Mouse (Mus musculus) midbrain, embryonic 14.5 days (tissue): ENCODE results near the gene Mesp2. TPM values are rescaled to one million over a fixed set of nuclear protein-coding genes. Genes with fewer than 3 reads are reported as not detected.

ENCODE experiments used
- ATAC-seq: fragments of 200-750 bp; cut with Nextera tagmentation; 2 replicates; pipeline ENCODE4 v1.8.0; 2017; ENCODE audit warnings: moderate number of reproducible peaks, moderate library complexity; ENCODE audit not compliant: low FRiP score, low TSS enrichment
- DNase-seq: peaks from one replicate; pipeline ENCODE4 v3.0.0-alpha.2; 2015
- H3K27ac ChIP-seq: fragments of 300-500 bp; sonication (generic); replicated peaks from 2 replicates; pipeline ENCODE4 v1.5.1; 2014; ENCODE audit warnings: mild to moderate bottlenecking, low read depth, low read length, moderate library complexity
- H3K27me3 ChIP-seq: fragments of 300-500 bp; sonication (generic); 2 replicates; pipeline ENCODE4 v1.6.1; 2014; ENCODE audit warnings: low read length, control low read depth, mixed read lengths; ENCODE audit not compliant: control insufficient read depth, insufficient read depth
- H3K36me3 ChIP-seq: fragments of 300-500 bp; sonication (generic); 2 replicates; pipeline ENCODE4 v1.6.1; 2014; ENCODE audit warnings: low read length, control low read depth; ENCODE audit not compliant: control insufficient read depth, insufficient read depth
- H3K4me1 ChIP-seq: fragments of 300-500 bp; sonication (generic); 2 replicates; pipeline ENCODE4 v1.6.1; 2014; ENCODE audit warnings: mild to moderate bottlenecking, antibody characterized with exemption, low read length, control low read depth; ENCODE audit not compliant: control insufficient read depth, insufficient read depth
- H3K4me2 ChIP-seq: fragments of 300-500 bp; sonication (generic); 2 replicates; pipeline ENCODE4 v1.6.1; 2014; ENCODE audit warnings: mild to moderate bottlenecking, low read length, moderate library complexity
- H3K4me3 ChIP-seq: fragments of 300-500 bp; sonication (generic); replicated peaks from 2 replicates; pipeline ENCODE4 v1.5.1; 2014; ENCODE audit warnings: low read depth, low read length
- H3K9ac ChIP-seq: fragments of 300-500 bp; sonication (generic); replicated peaks from 2 replicates; pipeline ENCODE4 v1.6.1; 2014; ENCODE audit warnings: mild to moderate bottlenecking, low read length, moderate library complexity
- H3K9me3 ChIP-seq: fragments of 300-500 bp; sonication (generic); 2 replicates; pipeline ENCODE4 v1.6.1; 2016; ENCODE audit warnings: low read length, control low read depth, mixed read lengths; ENCODE audit not compliant: control insufficient read depth
- WGBS: fragments of 180-500 bp; shearing (Covaris S2); extraction: QIAGEN DNeasy Blood & Tissue Kit; methylation state at CpG from one replicate; pipeline ENCODE4 v1.1.7; 2014; 5-methylcytosine and 5-hydroxymethylcytosine counted together
- polyA plus RNA-seq: library from polyadenylated mRNA; unstranded; fragments of >200 nt; fragmentation: Nextera tagmentation; extraction: Ambion mirVana; gene quantifications from 2 replicates; pipeline ENCODE4 v1.2.1, GENCODE M21; 2014

The Mesp2 gene
- polyA plus RNA-seq, result 1.1 and 1.8 TPM in 2 replicates

DNA sequence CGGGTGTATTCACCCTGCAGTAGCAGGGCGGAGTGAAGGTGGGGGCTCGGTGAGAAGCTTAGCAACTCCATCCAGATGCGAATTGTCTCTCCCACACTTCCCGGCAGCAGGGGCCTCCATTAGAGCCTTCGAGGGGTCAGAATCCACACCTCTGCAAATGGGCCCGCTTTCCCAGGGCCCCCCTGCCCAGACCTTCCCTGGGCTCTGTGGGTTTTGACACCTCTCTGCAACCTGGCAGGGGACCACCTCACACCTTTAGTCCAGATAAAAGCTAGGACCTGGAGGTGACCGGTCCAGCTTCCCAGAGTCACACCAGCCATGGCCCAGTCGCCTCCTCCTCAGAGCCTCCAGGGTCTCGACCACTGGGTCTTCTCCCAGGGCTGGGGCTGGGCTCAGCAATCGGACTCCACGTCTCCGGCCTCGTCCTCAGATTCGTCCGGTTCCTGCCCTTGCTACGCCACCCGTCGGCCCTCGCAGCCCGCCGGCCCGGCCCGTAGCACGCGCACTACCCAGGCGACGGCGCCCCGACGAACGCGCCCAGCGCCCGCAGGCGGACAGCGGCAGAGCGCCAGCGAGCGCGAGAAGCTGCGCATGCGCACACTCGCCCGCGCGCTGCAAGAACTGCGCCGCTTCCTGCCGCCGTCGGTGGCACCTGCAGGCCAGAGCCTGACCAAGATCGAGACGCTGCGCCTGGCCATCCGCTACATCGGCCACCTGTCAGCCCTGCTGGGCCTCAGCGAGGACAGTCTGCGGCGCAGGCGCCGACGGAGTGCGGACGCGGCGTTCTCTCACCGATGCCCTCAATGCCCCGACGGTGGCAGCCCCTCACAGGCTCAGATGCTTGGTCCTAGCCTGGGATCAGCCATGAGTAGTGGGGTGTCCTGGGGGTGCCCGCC lies at the start of gene Mesp2:
Gene Mesp2 (plus strand): TSS at position 117 of the 896 bp plus-strand sequence.
- peak; percentile 64; the same call in 1 of the 2 replicates for ATAC-seq
- Histone ChIP-seq H3K4me1 (0 out of 2 replicates have a peak, but pooled peaks cover 5% of the 10 kb centered on the region), H3K4me2 (peak within 1 kb of the TSS; percentile 63), H3K4me3 (peak within 1 kb of the TSS; percentile 32), H3K27ac (0 out of 2 replicates have a peak within 1 kb of the TSS, but pooled peaks have one; percentile 8), H3K27me3 (peaks cover 10% of the 10 kb centered on the region; the same call in 1 of the 2 replicates), H3K9me3 (no peaks in the 10 kb centered on the region), H3K9ac (peak within 1 kb of the TSS; percentile 54), H3K36me3 (no peaks in the 10 kb centered on the region)
- WGBS, result 20% methylated on average over 71 of the region's 71 CpGs
- peak; percentile 94 for DNase-seq

DNA sequence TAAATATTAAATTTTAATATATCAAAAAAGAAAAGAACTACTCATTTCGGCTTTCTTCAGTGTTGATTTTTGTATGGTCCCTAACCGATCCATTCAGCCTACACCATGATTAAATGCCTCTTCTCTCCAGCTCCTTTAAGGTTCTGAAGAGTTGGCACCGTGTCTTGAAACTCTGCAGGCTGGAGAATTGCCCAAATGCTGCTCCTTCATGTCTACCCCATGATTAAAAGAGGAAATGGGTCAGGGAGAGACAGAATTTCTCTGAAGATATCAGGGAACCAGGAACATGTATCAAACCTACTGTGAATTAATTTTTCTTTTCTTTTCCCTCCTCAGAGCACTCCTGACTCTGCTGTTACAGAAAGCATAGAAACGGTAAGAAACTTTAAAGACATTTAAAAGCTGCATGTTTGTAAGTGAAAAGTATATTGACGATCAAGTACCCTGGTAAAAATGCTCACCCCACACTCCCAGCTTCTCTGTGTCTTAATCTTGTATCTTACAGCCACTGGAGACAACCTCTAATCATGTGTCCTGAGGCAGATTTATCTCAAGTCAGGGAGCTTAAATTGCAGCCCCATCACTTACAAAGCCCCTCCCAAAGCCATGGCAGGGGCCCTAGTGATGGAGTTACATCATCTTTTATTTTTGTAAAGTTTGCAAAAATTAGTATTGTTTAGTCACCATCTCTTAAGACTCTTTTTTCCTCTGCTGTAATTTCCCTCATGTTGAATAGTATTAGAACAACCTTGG lies 49.2 kb upstream of the Mesp2 start:
- Histone ChIP-seq H3K27ac (no peak overlapping the region), H3K4me3 (no peak overlapping the region), H3K4me2 (no peak overlapping the region), H3K9me3 (no peaks in the 10 kb centered on the region), H3K9ac (no peak overlapping the region), H3K27me3 (no peaks in the 10 kb centered on the region), H3K4me1 (no peaks in the 10 kb centered on the region), H3K36me3 (no peaks in the 10 kb centered on the region)
- no peak for ATAC-seq
- 84% methylated on average over 5 of the region's 5 CpGs for WGBS
- no peak for DNase-seq

DNA sequence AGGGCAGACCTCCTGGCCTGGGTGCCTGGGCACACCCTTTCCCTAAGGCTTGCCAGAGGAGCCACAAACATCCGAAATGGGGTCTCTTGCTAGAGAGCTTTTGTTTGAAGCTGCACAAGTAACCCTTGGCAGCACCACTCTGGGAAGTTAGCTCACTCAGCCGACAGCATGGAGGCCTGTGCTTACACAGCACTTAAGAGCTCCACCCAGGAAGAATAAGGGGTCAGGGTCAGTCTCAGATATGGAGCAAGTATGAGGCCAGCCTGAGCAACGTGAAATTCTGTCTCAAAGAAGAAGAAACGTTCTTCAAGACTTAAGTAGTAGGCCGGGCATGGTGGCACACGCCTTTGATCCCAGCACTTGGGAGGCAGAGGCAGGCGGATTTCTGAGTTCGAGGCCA lies 48.4 kb upstream of the Mesp2 start:
- no peak overlapping the region for H3K4me2 ChIP-seq
- no peaks in the 10 kb centered on the region for H3K4me1 ChIP-seq
- H3K9me3 ChIP-seq, result no peaks in the 10 kb centered on the region
- H3K9ac ChIP-seq, result no peak overlapping the region
- H3K27me3 ChIP-seq, result no peaks in the 10 kb centered on the region
- DNase-seq (no peak), ATAC-seq (no peak)
- H3K36me3 ChIP-seq, result no peaks in the 10 kb centered on the region
- H3K27ac ChIP-seq, result no peak overlapping the region
- whole genome bisulfite sequencing, result 82% methylated on average over 8 of the region's 8 CpGs
- no peak overlapping the region for H3K4me3 ChIP-seq

DNA sequence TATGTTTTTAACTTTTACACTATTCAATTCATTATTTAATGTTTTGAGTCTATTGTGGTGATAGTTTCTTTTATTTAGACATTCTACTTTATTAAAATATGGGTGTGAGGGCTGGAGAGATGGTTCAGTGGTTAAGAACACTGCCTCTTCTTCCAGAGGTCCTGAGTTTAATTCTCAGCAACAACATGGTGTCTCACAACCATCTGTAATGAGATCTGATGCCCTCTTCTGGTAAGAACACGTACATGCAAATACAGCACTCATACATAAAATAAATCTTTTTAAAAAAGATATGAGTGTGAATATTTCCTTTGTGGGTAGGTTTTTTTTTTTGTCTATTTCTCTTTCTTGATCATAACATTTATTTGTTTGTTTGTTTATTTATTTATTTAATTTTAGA lies 44.5 kb upstream of the Mesp2 start:
- WGBS, result 39% methylated on average over 1 of the region's 1 CpGs
- no peaks in the 10 kb centered on the region for H3K4me1 ChIP-seq
- H3K27ac ChIP-seq, result no peak overlapping the region

DNA sequence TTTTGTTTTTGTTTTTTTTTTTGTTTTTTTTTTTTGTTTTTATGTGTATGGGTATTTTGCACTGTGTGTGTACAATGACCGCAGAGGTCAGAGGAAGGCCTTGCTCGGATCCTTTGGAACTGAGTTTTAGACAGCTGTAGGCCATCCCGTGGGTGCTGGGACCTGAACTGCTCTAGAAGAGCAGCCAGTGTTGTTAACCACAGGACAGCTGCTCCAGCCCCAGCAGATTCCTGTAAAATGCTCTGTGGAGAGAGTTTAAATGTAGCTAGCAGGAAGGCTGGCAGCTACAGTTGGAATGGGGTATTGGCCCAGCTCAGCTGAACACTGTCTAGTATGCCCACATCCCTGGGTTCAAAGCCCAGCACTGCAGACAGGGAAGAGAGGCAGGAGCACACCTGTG lies 40.9 kb upstream of the Mesp2 start:
- no peak overlapping the region for H3K4me3 ChIP-seq
- WGBS, result 86% methylated on average over 3 of the region's 3 CpGs
- ATAC-seq (no peak), DNase-seq (no peak)
- H3K27me3 ChIP-seq, result no peaks in the 10 kb centered on the region
- H3K4me2 ChIP-seq, result no peak overlapping the region
- H3K27ac ChIP-seq, result no peak overlapping the region
- H3K9ac ChIP-seq, result no peak overlapping the region
- H3K36me3 ChIP-seq, result no peaks in the 10 kb centered on the region
- no peaks in the 10 kb centered on the region for H3K4me1 ChIP-seq
- H3K9me3 ChIP-seq, result no peaks in the 10 kb centered on the region

More for the DNA sequence above, 44.5 kb upstream of the Mesp2 start:
- no peak overlapping the region for H3K4me3 ChIP-seq
- ATAC-seq, result no peak
- DNase-seq, result no peak
- H3K36me3 ChIP-seq, result no peaks in the 10 kb centered on the region
- H3K4me2 ChIP-seq, result no peak overlapping the region
- H3K27me3 ChIP-seq, result no peaks in the 10 kb centered on the region
- H3K9me3 ChIP-seq, result no peaks in the 10 kb centered on the region
- no peak overlapping the region for H3K9ac ChIP-seq

- ATAC-seq, result no peak
- no peak for DNase-seq
- H3K36me3 ChIP-seq, result no peaks in the 10 kb centered on the region
Measured at GRCm38 (mm10) chr7:79771561-79772512, 38.7 kb upstream of the Mesp2 start.

GRCm38 (mm10) chr7:79780647-79781626 lies 29.6 kb upstream of the Mesp2 start:
- Histone ChIP-seq H3K9ac (no peak overlapping the region), H3K4me1 (no peaks in the 10 kb centered on the region), H3K9me3 (0 out of 2 replicates have a peak, but pooled peaks cover 2% of the 10 kb centered on the region), H3K4me3 (no peak overlapping the region), H3K27ac (no peak overlapping the region), H3K4me2 (peak overlapping the region; percentile 29), H3K36me3 (no peaks in the 10 kb centered on the region), H3K27me3 (no peaks in the 10 kb centered on the region)
- DNase-seq (peak; percentile 88), ATAC-seq (no peak)
- 33% methylated on average over 16 of the region's 16 CpGs for WGBS

More at GRCm38 (mm10) chr7:79771561-79772512, 38.7 kb upstream of the Mesp2 start:
- Histone ChIP-seq H3K27ac (no peak overlapping the region), H3K4me2 (no peak overlapping the region), H3K9ac (no peak overlapping the region), H3K27me3 (no peaks in the 10 kb centered on the region), H3K4me1 (no peaks in the 10 kb centered on the region), H3K4me3 (no peak overlapping the region), H3K9me3 (no peaks in the 10 kb centered on the region)
- 42% methylated on average over 15 of the region's 15 CpGs for WGBS
